Mouse (Mus musculus) cerebellum, postnatal 4 days (tissue): ENCODE measurements around the gene Tyw3.
"Not testable (repeated sequence)": the region's sequence is repeated elsewhere in the genome, so short reads cannot be mapped to it uniquely, and the experiment has no call there.

Source experiments
- DNase-seq, 2 experiments: peaks; one replicate each; pipeline ENCODE4 v3.0.0; 2022; ENCODE audit warnings: low spot score in 2 of 2, mixed read lengths in 1 of 2

The Tyw3 gene

DNA sequence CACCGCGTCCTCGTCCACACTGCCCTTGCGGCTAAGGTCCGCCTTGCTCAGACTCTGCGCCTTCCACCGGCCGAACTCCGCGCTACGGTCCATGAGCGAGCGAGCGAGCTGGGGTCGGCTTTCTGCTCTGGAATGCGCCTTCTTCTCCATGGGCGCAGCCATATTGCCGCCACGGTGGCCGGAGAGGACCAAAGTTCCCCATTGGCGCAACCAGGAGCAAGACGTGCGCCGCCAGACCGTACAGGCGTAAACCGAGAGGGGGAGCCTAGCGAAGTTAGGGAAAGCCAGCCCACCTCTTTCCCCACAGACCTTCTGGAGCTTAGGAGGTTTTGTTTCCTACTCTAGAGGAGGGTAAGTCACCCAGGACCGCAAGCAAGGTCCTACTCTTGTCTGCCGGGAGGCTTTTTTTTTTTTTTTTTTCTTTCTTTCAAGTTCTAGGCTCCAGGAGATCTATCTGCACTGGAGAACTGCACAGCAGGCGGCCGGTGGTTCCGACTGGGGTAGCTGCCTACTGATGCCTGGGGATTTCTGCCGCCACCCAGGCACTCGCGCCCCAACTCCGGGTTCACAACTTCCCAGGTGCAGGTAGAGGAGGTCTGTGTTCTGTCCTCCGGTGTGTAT, at the start of gene Tyw3:
Gene Tyw3 (minus strand): TSS at position 171 of the 621 bp plus-strand sequence.
- DNase-seq = peak; percentile 98

DNA sequence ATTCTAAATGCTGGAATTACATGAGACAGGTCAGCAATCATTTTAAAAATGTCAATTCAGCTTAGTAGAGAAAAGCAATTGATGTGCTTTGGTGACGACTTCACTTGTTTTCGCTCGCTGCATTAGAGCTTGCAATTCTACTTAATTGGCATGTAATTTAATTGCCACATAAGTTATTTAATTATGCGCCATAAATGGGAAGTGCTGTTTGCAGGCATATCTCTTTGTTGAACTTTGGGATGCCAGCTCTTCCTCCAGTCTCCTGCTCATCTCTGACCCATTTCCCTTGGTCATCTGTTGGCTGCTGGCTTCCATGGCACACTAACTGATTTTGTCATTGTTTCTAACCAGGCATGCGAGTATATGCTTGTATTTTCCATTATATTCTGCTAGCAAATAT, 36.2 kb upstream of the Tyw3 start:
- DNase-seq = no peak

DNA sequence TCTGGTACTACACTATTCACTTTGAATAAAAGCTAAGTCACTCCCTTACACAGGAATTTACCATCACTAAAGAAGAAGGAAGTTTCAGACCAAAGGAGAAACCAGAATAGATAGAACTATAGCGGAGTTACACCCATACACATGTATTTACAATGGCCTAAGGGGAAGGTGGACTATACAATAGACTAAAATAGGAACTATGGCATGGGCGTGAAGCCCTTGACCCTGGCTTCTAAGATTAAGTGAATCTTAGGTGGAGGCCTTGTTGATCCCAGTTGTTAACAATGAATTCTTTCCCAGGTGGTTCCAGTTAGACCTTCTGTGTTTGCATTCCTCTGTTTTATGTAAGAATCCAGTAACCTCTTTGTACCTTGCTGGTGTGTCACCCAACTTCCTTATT, 34.4 kb upstream of the Tyw3 start:
- not testable (repeated sequence) for DNase-seq

DNA sequence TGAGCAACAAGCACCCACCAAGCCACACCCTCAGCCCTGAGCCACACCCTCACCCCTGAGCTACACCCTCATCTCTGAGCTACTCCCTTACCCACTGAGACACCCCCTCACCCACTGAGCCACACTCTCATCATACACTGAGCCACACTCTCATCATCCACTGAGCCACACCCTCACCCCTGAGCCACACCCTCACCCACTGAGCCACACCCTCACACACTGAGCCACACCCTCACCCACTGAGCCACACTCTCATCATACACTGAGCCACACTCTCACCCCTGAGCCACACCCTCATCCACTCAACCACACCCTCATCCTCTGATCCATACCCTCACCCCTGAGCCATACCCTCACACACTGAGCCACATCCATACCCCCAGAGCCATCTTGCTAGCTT, 31.4 kb upstream of the Tyw3 start:
- no peak for DNase-seq

DNA sequence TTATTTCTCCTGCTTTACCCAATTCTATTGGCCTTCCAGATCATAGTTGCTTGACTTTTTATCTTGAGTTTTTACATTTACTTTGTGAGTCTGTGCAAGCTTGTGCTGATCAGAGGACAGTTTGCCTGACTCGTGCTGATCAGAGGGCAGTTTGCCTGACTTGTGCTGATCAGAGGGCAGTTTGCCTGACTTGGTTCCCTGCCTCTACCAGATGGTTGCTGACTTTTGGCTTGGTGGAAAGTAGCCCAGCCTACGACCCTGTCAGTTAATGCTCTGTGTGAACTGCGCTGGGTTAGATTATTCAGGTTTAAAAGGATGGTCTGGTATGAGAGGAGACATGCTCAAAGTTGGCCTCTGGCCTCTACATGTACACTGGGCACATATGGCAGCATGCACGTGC, 19.2 kb upstream of the Tyw3 start:
- DNase-seq = no peak

DNA sequence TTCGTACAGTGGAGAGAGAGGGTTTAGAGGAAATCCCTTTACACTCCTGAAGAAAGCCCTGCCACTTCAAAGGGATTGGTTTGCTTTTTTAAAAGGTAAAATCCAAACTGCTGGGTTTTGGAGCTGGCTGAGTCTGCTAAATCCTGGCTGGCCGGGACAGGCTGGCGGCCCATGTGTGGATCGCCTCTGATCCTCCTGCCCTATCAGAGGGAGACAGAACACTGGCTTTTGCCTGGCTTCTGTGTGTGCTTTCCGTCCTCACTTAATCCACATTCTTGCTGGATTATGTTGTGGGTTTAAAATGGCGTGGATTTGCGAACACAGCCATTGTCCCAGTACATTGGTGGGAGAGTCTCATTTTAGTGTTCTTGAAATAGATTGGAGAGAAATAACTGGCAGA, 18.4 kb upstream of the Tyw3 start:
- DNase-seq = no peak

DNA sequence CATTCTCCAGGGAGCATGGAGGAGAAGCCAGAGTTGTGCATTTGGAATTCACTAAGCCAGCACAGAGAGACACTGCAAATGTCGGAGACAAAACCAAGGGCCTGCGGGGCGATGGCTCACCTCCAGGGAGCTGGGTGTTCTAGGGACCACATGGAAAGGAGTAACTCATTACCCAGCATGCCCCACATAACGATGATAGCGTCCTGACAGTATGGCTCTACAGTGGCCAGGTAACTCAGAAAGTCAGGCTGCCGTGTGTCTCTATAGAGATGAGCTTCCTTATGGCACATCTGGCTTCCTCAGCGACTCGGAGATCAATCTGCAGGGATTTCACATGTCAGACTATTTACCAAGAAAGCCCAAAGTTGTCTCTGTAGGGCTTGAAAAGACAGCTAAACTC, 17.9 kb upstream of the Tyw3 start:
- no peak for DNase-seq

DNA sequence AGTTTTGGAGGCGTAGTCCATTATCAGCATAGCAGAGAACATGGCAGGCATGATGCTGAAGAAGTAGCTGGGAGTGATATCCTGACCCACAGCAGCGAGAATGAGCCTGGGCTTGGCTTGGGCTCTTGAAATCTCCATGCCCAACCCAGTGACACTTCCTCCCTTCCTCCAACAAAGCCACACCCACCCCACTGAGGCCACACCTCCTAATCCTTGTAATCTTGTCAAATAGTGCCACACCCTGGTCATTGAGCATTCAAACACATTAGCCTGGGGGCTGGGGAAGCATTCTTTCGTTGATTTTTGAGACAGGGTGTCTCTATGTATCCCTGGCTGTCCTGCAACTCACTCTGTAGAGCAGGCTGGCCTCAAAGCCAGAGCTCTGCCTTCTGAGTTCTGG, 15.0 kb upstream of the Tyw3 start:
- DNase-seq = no peak

DNA sequence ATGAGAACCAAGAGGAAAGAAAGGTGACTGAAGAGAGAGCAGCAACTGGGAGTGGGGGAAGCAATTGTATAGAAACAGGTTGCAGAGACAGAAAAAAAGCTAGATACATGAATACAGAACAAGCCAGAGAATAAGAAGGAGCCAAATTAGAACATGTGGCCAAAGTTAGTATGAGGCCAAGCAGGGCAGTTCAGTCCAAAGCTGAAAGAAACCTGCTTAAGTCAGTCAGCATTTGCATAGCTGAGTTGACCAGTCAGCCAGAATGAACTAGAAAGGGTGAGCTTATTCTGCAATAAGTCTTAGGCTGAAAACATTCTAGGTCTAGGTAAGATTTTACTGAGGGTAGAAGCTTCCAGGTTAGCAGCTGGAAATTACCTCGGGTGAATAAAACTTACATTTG, 11.0 kb upstream of the Tyw3 start:
- DNase-seq = no peak

DNA sequence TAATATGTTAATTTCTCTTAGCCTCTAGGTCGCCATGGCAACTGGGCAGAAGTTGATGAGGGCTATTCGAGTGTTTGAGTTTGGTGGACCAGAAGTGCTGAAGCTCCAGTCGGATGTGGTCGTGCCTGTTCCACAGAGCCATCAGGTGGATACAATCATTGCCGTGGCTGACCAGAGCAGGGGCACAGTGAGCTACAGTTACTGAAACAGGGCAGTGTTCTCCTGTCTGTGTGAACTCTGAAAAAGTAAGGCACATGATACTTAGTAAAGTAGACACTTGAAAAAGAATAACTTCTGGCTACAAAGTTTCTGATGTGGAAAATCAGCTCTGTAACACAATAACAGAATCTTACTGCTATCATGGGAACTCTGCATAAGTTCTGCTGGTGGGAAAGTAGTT, 8.0 kb upstream of the Tyw3 start:
- DNase-seq = no peak

DNA sequence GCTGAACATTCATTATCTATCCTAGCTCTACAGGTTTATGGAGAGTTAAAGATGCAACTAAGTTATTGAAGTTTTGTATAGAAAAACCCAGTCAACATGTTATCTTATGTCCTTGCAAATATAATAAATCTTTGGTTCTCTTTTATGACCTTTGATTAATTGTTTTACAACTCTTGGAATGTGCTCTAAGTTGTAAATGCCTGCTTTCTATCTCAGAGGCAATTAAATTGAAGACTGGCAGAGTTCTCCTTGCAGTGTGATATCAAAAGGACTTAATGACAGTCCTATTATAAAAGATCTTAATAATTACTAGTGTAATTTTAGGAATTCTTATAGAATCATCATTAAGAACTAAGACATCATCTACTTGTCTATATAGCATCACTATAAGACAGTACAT, 5.2 kb upstream of the Tyw3 start:
- DNase-seq = no peak

DNA sequence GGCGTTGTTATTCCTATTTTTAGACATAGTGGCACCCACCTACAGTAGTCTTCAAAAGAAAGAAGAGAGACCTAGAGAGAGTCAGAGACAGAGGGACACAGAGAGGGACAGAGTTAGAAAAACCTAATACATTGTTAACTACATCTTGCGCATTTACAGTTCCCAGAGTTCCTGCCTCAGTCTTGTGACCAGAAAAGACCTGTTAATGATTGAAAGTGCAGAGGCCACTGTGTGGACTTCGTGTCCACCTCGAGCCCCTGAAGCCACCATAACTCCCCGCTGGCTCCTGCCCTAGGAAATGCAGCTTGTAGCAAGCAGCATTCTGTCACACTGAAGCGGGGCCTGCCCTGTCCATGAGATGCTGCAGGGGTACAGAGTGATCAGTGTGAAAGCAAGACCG, 657 bp upstream of the Tyw3 start:
- no peak for DNase-seq

DNA sequence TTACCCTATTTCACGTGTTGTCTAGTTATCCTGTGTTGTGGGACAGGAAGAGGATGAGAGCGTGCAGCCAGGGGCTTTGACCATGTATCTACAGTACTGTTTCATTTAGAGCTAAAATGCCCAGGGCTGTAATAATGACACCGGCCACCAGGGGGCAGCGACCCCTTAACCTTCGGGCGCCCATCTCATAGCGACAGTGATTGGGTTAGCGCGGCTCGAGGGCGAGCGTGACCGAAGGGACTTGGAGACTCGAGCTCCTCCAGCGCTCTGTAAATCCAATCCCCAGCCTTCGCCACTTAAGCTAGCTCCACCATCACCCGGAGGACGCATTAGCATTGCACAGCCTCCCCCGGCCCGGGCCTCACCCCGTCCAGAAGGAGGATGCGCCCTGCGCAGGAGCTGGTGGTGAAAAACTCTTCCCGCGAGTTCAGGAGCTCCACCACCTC, 393 bp downstream of the Tyw3 start, which contains the start of gene Cryz:
Gene Cryz (plus strand): TSS at position 224 of the 446 bp plus-strand sequence.
- DNase-seq = peak; percentile 86 to 96

DNA sequence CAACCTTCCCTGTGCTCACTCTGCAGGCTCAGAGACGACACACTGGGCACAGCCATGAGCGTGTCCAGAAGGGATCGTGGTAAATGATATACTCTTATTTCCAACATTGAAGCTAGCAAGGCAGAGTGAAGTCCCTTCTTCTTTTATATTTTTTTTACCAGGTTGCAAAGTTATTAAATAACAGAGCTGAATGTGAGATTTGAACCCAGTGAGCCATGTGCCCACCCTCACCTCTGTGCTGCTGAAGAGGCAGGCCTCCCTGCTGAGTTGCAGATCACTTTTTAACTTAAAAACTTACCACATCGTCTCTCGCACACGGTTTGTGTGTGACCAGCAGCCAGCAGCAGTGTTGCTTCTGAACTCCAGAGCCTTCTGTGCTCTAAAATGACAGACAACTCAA, 2.7 kb downstream of the Tyw3 start:
- no peak for DNase-seq

DNA sequence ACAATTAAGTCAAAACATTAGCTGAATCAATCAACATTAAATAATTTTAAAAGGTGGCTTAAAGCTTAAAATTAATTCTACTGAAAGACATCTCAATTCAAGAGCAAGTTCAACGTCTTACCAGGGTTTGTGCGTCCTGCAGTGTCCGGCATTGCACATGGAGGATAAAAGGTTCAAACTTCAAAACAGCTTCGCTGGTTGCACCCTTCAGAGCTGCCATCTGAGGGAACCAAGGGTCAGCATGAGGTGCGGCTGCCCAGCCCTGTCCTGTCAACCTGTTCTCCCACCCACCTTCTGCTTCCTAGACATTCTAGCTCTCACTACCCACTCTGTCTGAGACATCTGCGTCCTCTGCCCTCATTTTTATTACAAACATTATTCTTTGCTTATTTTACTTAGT, 3.3 kb downstream of the Tyw3 start:
- DNase-seq = no peak

DNA sequence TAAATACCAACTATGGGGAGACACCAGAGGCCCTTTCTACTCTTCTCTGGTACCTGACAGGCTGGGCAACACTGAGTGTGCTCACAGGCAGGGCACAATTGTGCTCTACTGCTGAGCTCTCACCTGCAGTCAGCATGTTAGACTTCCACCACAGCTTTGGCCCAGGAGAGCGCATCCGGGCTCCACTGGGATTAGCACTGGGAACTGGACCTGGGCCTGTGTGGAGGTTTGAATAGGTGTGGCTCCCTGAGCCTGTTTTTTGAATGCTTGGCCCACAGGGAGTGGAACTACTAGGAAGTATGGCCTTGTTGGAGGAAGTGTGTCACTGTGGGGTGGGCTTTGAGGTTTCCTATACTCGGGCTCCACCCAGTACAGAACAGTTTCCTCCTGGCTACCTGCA, 5.3 kb downstream of the Tyw3 start:
- no peak for DNase-seq

DNA sequence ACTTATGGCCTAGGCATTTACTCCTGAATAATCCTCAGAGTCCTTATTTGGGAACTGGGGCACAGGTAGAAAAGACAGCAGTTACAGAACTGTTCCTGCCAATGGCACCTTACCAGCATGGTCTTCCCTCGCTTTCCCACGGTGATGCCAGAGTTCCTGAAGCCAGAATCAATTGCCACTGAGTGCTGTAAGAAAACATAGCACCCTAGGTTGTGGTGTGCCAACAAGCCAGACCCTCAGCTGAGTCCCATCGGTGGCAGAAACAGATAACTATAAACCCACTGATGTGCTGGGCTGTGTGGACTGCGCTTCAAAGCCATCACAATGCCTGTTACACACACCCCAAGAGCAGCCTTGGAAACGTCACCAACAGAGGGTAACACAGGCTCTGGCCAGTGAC, 5.9 kb downstream of the Tyw3 start:
- no peak for DNase-seq

DNA sequence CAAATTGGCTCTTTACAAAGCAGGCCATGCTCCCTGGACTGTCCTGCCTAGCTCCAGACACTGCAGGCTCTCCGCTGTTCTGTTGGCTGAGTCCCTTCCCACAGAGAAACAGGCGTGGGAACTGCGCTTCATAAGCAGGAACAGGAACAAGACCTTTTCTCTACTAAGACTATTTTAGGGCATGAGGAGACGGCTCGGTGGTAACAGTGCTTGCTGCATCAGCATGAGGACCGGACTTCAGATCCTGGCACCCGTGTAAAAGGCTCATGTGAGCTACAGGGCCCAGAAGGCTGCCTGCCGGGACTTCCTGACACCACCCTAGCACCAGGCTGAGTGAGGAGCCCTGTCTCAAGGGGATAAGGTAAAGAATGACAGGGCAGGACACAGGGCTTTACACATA, 12.6 kb downstream of the Tyw3 start:
- DNase-seq = no peak

DNA sequence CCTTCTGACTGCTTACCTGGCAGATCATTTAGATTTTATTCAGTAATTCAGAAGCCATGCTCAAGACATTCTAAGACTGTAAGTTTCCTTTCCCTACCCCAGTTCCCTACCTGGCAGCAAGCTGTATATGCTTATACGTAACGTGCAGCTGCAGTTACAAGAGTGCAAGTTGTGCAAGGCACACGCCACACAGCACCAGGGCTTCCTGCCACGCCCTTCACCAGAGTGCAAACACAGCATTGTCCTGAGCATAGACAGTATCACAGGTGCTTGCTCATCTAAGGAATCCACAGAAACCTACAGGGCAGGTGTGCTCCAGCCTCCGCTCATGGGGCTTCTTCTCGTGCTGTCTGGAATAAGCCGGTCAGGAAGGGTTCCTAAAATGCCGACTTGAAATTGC, 19.0 kb downstream of the Tyw3 start:
- DNase-seq = no peak

DNA sequence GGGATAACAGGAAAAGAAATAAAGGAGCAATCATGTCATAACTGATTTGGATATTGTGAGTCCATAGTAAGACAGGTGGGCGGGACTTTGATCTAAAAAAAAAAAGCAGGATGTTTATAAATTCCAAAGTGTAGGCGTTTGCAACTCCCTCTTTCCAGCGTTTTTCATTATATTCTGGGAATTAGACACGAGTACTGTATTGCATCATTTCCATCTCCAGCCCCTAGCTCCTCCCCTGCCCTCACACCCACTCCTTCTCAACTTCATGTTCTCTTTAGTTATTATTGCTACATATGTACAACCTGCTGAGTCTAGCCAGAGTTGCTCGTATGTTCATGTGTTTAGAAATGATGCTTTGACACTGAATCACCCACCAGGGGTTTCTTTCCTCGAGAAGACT, 23.2 kb downstream of the Tyw3 start:
- DNase-seq = peak in 1 of 2 experiments; percentile 1

DNA sequence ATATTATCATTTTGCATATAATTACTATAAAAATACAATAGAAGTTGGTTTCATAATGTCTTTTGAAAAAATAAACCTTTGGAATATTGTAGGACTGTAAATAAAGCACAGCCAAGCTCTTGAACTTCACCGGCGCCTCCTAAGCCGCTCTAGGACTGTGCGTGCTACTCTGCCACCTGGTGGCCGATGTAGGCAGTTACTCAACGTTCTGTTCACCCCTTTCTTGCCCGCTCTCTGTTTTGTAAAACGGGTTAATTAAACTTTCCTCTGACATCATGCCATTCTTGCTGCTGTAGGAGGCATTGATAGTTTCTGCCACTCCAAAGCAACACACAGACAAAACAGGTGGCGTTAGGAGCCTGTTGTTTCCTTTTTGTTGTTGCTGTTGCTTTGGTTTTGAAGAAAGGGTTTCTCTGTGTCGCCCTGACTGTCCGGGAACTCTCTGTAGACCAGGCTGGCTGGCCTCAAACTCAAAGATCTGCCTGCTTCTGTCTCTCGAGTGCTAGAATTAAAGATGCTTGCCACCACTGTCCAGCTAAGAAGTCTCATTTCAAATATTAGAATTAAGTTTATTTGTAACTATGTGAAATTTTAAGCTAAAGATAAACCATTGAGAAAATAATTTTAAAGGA, 24.4 kb downstream of the Tyw3 start:
- DNase-seq = peak; percentile 56 to 79

DNA sequence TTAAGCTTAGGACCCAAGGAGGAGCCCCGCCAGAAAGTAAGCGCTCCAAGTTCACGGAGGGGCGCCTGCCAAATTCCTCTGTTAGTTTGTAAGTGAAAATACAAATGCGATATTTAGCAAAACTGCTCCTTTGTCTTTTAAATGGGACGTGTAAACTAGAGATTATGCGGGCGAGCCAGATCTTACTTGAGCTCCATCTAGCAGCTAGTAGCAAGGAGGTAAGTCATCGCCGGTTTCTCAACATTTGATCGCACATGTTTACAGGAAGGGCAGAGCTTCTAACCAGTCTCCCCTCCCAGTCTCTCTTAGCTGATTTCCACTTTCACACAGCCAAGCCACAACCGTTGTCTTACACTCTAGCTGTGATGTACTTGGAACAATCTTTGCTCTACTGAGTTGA, 26.1 kb downstream of the Tyw3 start:
- no peak for DNase-seq

DNA sequence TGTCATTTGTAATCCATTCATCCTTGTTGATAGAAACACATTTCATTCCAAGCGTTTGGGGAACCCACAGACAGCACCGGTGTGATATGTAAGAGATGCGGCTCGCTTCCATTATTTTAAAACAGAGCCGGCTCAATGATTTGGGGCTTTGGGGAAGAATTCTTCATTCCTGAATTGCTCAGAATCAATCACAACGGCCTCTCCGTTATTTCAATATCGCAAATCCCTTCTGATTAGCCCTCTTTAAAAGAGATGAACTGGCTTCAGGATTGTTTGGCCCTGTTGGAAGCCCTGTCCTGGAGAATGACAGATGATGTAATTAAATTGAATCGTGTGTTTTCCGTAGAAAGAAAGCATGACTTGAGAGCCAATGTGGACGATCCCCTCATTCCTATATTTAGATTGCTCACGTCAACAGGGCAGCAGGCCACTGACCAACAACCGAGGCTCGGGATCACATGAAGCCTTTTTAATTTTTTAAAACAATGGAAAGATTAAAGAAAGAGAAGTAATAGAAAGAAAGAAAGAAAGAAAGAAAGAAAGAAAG, 26.8 kb downstream of the Tyw3 start:
- DNase-seq = no peak

DNA sequence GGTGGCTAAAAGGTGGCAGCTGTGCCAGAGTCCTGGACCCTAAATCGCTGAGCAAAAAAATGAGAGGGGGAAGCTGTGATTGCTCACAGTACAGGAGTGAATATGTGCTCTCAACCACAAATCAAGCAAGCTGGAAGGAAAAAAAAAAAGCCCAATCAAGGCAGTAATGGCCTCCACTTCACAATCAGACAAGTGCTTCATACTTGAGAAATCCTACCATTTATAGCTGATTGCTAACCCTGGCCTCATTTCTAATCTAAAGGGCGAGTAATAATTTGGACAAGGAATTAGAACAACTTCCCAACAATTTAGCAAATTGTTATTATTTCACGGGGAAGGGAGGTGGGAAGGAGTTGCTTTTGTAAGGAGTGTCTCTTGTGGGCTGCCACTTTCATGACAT, 31.5 kb downstream of the Tyw3 start:
- no peak for DNase-seq
